Mouse (Mus musculus) small intestine, adult 2 months (tissue): ENCODE data around the gene Poldip3. TPM values are rescaled to one million over a fixed set of nuclear protein-coding genes. Genes with fewer than 3 reads are reported as not detected.

Source experiments
- H3K27ac ChIP-seq: fragments of 200-500 bp; 2 replicates; pipeline ENCODE4 v1.5.1; 2012; ENCODE audit warnings: low read depth, low read length, control low read depth, inconsistent platforms; ENCODE audit not compliant: insufficient read depth
- H3K27me3 ChIP-seq: fragments of 200-500 bp; 2 replicates; pipeline ENCODE4 v1.6.1; 2012; ENCODE audit warnings: mild to moderate bottlenecking, moderate library complexity, low read length, inconsistent platforms; ENCODE audit not compliant: control insufficient read depth, insufficient read depth
- H3K36me3 ChIP-seq: fragments of 200-500 bp; 2 replicates; pipeline ENCODE4 v1.6.1; 2012; ENCODE audit warnings: mild to moderate bottlenecking, low read length, control low read depth, inconsistent platforms; ENCODE audit not compliant: control insufficient read depth, insufficient read depth
- H3K4me1 ChIP-seq: fragments of 200-500 bp; 2 replicates; pipeline ENCODE4 v1.6.1; 2012; ENCODE audit warnings: low read length, inconsistent platforms, mixed read lengths; ENCODE audit not compliant: control insufficient read depth, insufficient read depth, insufficient read length
- H3K4me3 ChIP-seq: fragments of 200-500 bp; 2 replicates; pipeline ENCODE4 v1.5.1; 2012; ENCODE audit warnings: low read depth, mild to moderate bottlenecking, control low read depth, inconsistent platforms, low read length, moderate library complexity
- CTCF ChIP-seq: fragments of 200-500 bp; IDR thresholded peaks from 2 replicates; pipeline ENCODE4 v1.5.1; 2012; ENCODE audit warnings: low read depth, mild to moderate bottlenecking, control low read depth, inconsistent platforms, low read length, moderate library complexity, mixed read lengths; ENCODE audit not compliant: insufficient replicate concordance, insufficient read length; ENCODE audit errors: extremely low read depth
- POLR2A ChIP-seq: fragments of 200-500 bp; IDR thresholded peaks from 2 replicates; pipeline ENCODE4 v1.6.1; 2012; ENCODE audit warnings: low read depth, mild to moderate bottlenecking, control low read depth, inconsistent platforms, low read length, moderate library complexity
- WGBS: fragments of 180-500 bp; shearing (Covaris S2); methylation state at CpG from one replicate; pipeline ENCODE4 v1.1.7; 2018; 5-methylcytosine and 5-hydroxymethylcytosine counted together
- polyA plus RNA-seq: library from polyadenylated mRNA; depleted of rRNA; stranded (reverse); fragments of >200 nt; gene quantifications from 2 replicates; pipeline ENCODE4 v1.2.3, GENCODE M21; 2012

Gene Poldip3
- polyA plus RNA-seq, 1 experiment = 46.7 TPM

- Histone ChIP-seq H3K36me3 (no peaks in the 10 kb centered on the region), H3K4me3 (no peak overlapping the region), H3K27ac (peak overlapping the region; percentile 94), H3K4me1 (peaks cover 41% of the 10 kb centered on the region), H3K27me3 (no peaks in the 10 kb centered on the region)
- WGBS = 80% methylated on average over 14 of the region's 14 CpGs
- TF ChIP-seq POLR2A = no peak
- TF ChIP-seq CTCF = no peak
Observed at GRCm38 (mm10) chr15:83173914-83174884, 25.0 kb upstream of the Poldip3 start.

GRCm38 (mm10) chr15:83172492-83173429 lies 23.6 kb upstream of the Poldip3 start, which contains the start of gene Cyb5r3:
Gene Cyb5r3, minus strand, starts transcription at chr15:83172592.
- Histone ChIP-seq H3K4me3 (peak within 1 kb of the TSS; percentile 81), H3K27me3 (no peaks in the 10 kb centered on the region), H3K4me1 (peaks cover 53% of the 10 kb centered on the region), H3K27ac (peak within 1 kb of the TSS; percentile 94), H3K36me3 (0 out of 2 replicates have a peak, but pooled peaks cover 2% of the 10 kb centered on the region)
- 25% methylated on average over 28 of the region's 28 CpGs for WGBS
- TF ChIP-seq CTCF = no peak
- peak; percentile 4; the same call in 1 of the 2 replicates for TF ChIP-seq POLR2A

GRCm38 (mm10) chr15:83171712-83172481 lies 22.7 kb upstream of the Poldip3 start:
- Histone ChIP-seq H3K4me3 (peak overlapping the region; percentile 81), H3K4me1 (peaks cover 61% of the 10 kb centered on the region), H3K27me3 (no peaks in the 10 kb centered on the region), H3K36me3 (0 out of 2 replicates have a peak, but pooled peaks cover 4% of the 10 kb centered on the region), H3K27ac (peak overlapping the region; percentile 94)
- WGBS = under 1% methylated on average over 67 of the region's 67 CpGs
- TF ChIP-seq CTCF (no peak), POLR2A (peak; percentile 90)

GRCm38 (mm10) chr15:83170956-83171659 lies 21.9 kb upstream of the Poldip3 start:
- H3K36me3 ChIP-seq = 0 out of 2 replicates have a peak, but pooled peaks cover 4% of the 10 kb centered on the region
- H3K4me3 ChIP-seq = peak overlapping the region; percentile 81
- peaks cover 64% of the 10 kb centered on the region for H3K4me1 ChIP-seq
- TF ChIP-seq CTCF = no peak
- TF ChIP-seq POLR2A = no peak
- 30% methylated on average over 8 of the region's 8 CpGs for WGBS
- H3K27me3 ChIP-seq = no peaks in the 10 kb centered on the region
- H3K27ac ChIP-seq = peak overlapping the region; percentile 83

- 0 out of 2 replicates have a peak, but pooled peaks cover 9% of the 10 kb centered on the region for H3K36me3 ChIP-seq
- H3K27me3 ChIP-seq = no peaks in the 10 kb centered on the region
- H3K4me3 ChIP-seq = peak overlapping the region; percentile 36
- WGBS = 71% methylated on average over 8 of the region's 8 CpGs
- peak overlapping the region; percentile 42 for H3K27ac ChIP-seq
- TF ChIP-seq CTCF (no peak), POLR2A (no peak)
- peaks cover 67% of the 10 kb centered on the region for H3K4me1 ChIP-seq
Observed at GRCm38 (mm10) chr15:83169772-83170722, 20.9 kb upstream of the Poldip3 start.
